Mouse (Mus musculus): ENCODE measurements at regions not wholly inside any gene's neighbourhood (a gene's known extent, or its start where the extent isn't known, plus 50 kb on each side); places are given as distances from the start of the nearest gene placed in this dataset.

DNA sequence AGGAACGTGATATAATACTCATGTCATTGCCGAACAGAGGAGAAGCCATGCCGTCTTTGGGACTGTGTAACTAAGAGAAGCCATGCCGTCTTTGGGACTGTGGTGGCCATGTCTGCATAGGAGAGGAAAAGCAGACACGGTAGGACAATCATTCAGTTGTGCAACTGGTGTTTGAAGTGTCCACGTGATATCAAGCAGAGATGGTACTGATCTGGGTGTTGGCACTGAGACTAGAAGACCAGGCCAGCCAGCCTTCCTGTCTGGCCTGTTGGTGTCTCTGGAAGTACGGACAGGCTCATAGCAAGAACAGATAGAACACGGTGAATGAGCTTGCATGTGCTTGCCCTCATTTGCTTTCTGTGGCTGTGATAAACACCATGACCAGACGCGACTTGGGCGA, 175.7 kb downstream of the Slc38a4 start:
- no peak for DNase-seq (ENCODE audit: low spot score)

DNA sequence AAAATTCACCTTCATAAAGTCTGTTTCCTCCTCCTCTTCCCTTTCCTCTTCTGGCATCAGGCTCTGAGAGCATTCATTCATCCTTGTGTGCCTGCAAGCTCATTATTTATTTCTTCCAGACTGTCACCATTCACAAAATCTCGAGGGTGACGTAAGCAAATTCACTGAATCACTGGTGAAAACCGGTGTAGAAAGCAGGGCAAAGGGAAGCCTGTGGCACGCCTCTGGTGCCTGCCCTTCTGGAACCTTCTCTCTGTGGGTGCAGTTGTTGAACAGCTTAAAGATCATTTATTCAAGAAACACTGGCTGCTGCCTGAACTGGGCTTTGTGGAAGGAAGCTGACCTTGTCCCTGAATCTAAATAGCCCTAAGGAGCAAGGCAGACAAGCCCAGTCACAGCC, 177.0 kb downstream of the Slc38a4 start:
- DNase-seq (ENCODE audit: low spot score): no peak

DNA sequence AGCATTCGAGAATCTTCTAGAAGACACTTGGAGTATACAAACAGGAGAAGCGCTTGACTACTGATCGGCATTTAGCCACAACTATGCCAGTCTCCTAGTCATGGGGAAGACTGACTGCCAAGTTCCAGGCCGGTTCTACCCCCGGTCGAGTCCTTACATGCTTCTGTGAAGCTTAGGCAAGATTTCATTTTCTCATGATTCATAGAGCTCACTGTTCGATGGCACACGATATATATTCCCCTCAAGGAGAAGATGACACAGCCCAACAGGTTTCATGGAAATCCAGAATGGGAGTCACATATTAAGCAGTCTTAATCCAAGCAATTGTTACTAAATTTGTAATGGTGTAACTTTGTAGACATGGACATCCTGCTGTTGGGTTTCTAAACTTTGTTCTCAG, 177.8 kb downstream of the Slc38a4 start:
- no peak for DNase-seq (ENCODE audit: low spot score)

- DNase-seq (ENCODE audit: low spot score): no peak
Measured at GRCm38 (mm10) chr15:96877271-96877670, 177.7 kb upstream of the Slc38a2 start.

DNA sequence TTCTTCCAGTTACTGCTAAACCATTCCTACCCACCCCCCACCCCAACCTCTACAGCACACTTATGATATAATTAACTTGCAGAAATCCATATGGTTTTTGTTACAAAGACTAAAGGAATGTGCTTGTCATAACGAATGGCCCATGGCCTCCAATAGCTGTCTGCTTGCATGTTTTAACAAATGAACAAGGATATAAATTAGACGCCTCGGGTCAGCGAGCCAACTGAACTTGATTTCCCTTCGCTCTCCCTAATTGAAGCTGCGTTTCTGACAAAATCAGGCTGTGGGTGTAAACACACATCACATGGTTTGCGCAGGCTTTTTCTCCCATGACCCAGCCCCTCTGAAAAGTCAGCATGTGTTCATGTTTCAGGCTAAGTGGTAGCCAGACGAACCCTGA, 174.6 kb upstream of the Slc38a2 start:
- DNase-seq (ENCODE audit: low spot score): no peak

- DNase-seq (ENCODE audit: low spot score): no peak
Measured at GRCm38 (mm10) chr15:96873562-96873961, 174.0 kb upstream of the Slc38a2 start.

DNA sequence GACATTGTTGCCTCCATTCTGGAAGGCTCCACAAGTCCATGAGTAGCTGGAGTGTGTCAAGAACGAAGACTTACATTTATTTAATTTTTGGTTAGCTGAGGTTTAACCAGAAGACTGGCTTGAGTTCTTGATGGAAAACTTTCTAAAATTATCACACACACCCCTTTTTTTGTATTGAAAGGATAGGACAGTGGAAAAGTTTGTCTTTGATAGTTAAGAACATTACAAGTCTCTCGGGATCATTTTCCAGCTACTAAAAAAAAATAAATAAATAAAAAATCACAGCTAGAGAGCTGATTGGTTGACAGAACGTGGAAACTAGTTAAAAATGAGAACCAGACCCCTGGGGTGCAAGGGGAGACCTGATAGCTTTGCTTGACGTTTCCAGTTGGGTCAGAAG, 173.6 kb upstream of the Slc38a2 start:
- DNase-seq (ENCODE audit: low spot score): no peak

DNA sequence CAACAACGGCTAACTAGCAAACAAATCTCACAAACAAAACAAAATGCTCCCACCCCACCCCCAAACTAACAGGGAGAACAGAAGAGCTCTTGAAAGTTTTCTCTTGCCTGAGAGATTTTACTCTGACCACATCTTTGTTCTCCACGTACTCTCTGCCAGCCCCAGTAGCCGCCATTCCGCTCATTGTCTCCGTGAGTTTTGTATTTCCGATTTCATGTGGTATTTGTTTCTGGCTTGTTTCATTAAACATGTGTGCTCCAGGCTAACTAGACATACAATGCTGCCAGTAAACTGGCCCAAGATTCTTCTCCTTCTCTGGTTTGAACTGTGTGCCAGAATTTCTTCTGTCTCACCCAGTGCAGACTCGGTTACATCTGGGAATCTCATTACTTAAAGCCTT, 168.2 kb upstream of the Slc38a2 start:
- DNase-seq (ENCODE audit: low spot score): no peak

DNA sequence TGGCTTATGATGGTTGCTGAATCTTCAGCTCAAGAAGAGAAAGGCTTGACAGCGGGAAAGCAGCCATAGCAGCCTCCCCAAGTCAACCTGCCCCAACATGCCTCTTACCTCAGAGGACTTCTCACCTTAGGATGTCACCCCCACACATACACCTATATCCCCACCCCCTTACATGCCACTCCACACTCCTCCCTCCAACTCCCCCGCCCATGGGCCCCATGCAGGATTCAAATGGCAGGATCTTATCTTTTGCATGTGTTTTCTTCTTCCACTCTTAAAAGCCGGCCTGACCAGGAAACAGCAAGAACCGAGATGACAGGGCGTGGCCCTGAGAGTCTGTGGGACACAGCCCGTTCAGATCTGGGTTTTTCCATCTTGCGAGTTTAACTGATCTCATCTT, 166.4 kb upstream of the Slc38a2 start:
- DNase-seq (ENCODE audit: low spot score): no peak

DNA sequence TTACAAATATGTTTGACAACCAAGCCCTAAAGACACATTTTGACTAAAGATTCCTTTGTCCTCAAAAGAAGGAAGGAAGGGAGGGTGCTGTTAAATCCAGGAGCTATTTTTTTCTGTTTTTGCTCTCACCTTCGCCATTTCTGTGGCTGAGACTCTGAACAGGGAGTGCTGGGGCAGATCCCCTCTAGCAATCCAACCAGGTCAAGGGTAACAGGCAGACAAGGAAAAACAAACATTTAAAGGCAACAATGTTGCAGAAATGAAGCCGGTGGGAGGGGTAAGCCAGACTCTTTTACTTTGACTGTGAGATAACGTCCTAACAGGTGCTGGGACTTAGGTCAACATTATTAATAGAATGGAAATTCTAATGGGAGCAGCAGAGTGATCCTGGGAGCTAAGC, 158.2 kb upstream of the Slc38a2 start:
- DNase-seq (ENCODE audit: low spot score): peak; percentile 15

- DNase-seq (ENCODE audit: low spot score): no peak
Measured at GRCm38 (mm10) chr15:96851970-96852768, 152.6 kb upstream of the Slc38a2 start.

GRCm38 (mm10) chr15:96848150-96848549, 148.6 kb upstream of the Slc38a2 start:
- no peak for DNase-seq (ENCODE audit: low spot score)

- DNase-seq (ENCODE audit: low spot score): peak; percentile 33
Measured at GRCm38 (mm10) chr15:96845221-96845620, 145.7 kb upstream of the Slc38a2 start.

GRCm38 (mm10) chr15:96844290-96844689, 144.8 kb upstream of the Slc38a2 start:
- DNase-seq (ENCODE audit: low spot score): no peak

DNA sequence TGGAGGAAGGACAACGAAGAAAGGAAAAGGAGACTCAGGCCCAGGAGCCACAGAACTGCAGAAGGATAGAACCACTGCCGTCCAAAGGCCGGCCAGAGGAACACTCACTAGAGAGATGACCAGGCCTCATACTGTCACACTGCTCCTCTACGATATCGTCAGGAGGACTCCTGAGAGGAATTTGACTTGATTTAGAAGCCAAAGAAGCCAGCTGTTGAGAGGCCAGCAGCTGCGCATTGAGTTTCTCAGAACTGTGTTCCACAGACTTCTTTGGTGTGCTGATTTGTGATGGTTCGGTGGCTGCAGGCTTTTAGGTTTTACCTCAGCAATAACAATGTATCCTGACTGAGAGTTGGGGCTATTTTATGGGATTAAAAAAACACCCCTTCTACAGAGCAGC, 144.1 kb upstream of the Slc38a2 start:
- no peak for DNase-seq (ENCODE audit: low spot score)

- DNase-seq (ENCODE audit: low spot score): no peak
Measured at GRCm38 (mm10) chr15:96842881-96843280, 143.4 kb upstream of the Slc38a2 start.

DNA sequence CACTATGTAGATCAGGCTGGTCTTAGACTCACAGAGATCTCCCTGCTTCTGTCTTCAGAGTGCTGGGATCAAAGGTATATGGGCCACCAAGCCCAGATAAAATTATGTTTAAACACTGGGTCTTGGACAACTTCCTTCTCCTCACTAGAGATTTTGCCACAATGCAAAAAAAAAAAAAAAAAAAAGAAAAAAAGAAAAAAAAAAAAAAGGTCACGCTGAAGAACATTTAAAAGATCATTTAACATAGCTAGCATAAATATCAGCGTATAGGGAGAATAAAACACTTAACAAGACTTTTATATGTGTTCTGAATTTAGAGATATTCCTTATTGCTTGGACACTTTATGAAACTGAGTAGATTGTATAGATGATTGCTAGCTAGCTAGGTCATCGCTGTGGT, 137.1 kb upstream of the Slc38a2 start:
- no peak for DNase-seq (ENCODE audit: low spot score)

- DNase-seq (ENCODE audit: low spot score): no peak
Measured at GRCm38 (mm10) chr15:96834862-96835261, 135.3 kb upstream of the Slc38a2 start.

GRCm38 (mm10) chr15:96834162-96834843, 134.8 kb upstream of the Slc38a2 start:
- DNase-seq (ENCODE audit: low spot score): no peak

DNA sequence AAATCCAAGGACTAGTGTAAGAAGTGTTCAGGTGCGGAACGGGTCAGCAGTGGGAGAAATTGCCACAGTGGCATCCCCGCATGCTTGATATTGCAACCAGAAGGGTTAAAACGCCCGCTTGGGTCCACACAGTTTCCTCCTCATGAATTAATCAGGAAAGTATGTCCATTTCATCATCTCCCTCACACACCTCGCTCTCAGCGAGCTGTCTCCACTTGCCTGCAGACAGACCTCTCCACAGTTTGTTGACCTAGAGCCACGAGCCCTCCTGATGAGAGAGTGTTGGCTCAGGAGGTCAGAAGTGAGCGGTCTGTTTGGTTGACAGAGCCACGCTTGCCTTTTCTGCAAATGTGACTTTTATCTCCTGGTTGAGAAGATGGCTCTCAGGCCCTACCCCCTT, 132.9 kb upstream of the Slc38a2 start:
- no peak for DNase-seq (ENCODE audit: low spot score)

GRCm38 (mm10) chr15:96831256-96831655, 131.7 kb upstream of the Slc38a2 start:
- no peak for DNase-seq (ENCODE audit: low spot score)

GRCm38 (mm10) chr15:96830578-96830977, 131.0 kb upstream of the Slc38a2 start:
- DNase-seq (ENCODE audit: low spot score): no peak

GRCm38 (mm10) chr15:96829941-96830340, 130.4 kb upstream of the Slc38a2 start:
- peak; percentile 26 for DNase-seq (ENCODE audit: low spot score)
